Comparison of ENCODE assay signal across 30 mouse cellular contexts in the genomic region with DNA sequence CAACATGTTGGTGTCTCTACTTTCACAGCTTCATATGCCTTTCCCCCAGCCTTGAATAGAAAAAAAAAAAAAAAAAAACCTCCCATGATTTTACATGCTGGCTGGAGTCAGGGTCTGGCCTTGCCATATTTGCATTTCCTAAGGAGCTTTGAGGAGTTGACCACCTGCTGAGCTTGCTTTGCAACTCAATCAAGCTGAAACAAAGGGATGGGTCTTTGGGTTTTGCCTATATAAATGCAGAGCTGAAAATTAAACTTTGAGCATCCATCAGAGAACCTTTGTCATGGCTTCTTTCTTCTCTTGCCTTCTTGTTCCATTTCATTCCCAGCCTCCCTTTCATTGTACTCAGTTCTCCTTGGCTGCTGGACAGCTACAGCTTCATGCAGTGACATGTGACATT.
"Had no signal": no experiment of that assay in that cellular context is flagged by ENCODE, and none has a peak within 500 bp of the region (broad histone marks: within the 10 kb centered on the region; RNA-seq: fewer than 3 reads in every experiment).

No protein-coding gene starts in this region.

- DNase-seq: heart, postnatal 10 days; heart, postnatal 14 days; heart, postnatal 36 days; heart, postnatal 4 days; kidney, adult 11 months; kidney, adult 18-20 months; kidney, adult 2 months; kidney, adult 8-10 months; kidney, adult 9 months; kidney, postnatal 10 days; kidney, postnatal 14 days; kidney, postnatal 25 days; kidney, postnatal 36 days; kidney, postnatal 4 days; layer of hippocampus, adult 9-11 months; layer of hippocampus, postnatal 36 days had no signal

- H3K9me3 ChIP-seq: heart, embryonic 12.5 days; heart, embryonic 13.5 days; heart, embryonic 15.5 days; hindbrain, embryonic 10.5 days; hindbrain, embryonic 12.5 days; hindbrain, embryonic 13.5 days; hindbrain, embryonic 15.5 days; intestine, embryonic 15.5 days; kidney, embryonic 15.5 days had no signal

- H3K27ac ChIP-seq: heart, embryonic 13.5 days; heart, embryonic 15.5 days; hindbrain, embryonic 10.5 days; hindbrain, embryonic 12.5 days; hindbrain, embryonic 13.5 days; hindbrain, embryonic 14.5 days; hindbrain, embryonic 15.5 days; hindbrain, postnatal 0 days; intestine, embryonic 15.5 days; kidney, embryonic 15.5 days; kidney, postnatal 0 days; layer of hippocampus, adult 2 months; left cerebral cortex, adult 2 months had no signal

- H3K36me3 ChIP-seq: heart, embryonic 12.5 days; heart, embryonic 13.5 days; heart, embryonic 15.5 days; hindbrain, embryonic 10.5 days; hindbrain, embryonic 12.5 days; hindbrain, embryonic 13.5 days; hindbrain, embryonic 15.5 days; intestine, embryonic 15.5 days; kidney, embryonic 15.5 days had no signal

- H3K4me1 ChIP-seq: heart, embryonic 12.5 days; heart, embryonic 13.5 days; heart, embryonic 15.5 days; hindbrain, embryonic 10.5 days; hindbrain, embryonic 12.5 days; hindbrain, embryonic 13.5 days; hindbrain, embryonic 15.5 days; intestine, embryonic 15.5 days; kidney, embryonic 15.5 days had no signal

- H3K4me3 ChIP-seq: heart, embryonic 12.5 days; heart, embryonic 13.5 days; heart, embryonic 15.5 days; hindbrain, embryonic 10.5 days; hindbrain, embryonic 12.5 days; hindbrain, embryonic 13.5 days; hindbrain, embryonic 15.5 days; intestine, embryonic 15.5 days; kidney, embryonic 15.5 days; layer of hippocampus, adult 2 months; left cerebral cortex, adult 2 months had no signal

- H3K9ac ChIP-seq: heart, embryonic 12.5 days; heart, embryonic 13.5 days; heart, embryonic 15.5 days; hindbrain, embryonic 12.5 days; hindbrain, embryonic 13.5 days; hindbrain, embryonic 14.5 days; hindbrain, embryonic 15.5 days; intestine, embryonic 15.5 days; kidney, embryonic 15.5 days had no signal
